Mouse (Mus musculus): ENCODE measurements at regions not wholly inside any gene's neighbourhood (a gene's known extent, or its start where the extent isn't known, plus 50 kb on each side); places are given as distances from the start of the nearest gene placed in this dataset.
A peak's percentile ranks its signal among the peaks of the same experiment; 100 is the strongest.

- DNase-seq (ENCODE audit: low spot score in 2 of 2): no peak
Observed at GRCm38 (mm10) chr14:76681581-76682377, 125.1 kb upstream of the Serp2 start.

GRCm38 (mm10) chr14:76678512-76679134 is 121.9 kb upstream of the Serp2 start:
- no peak for DNase-seq (ENCODE audit: low spot score in 2 of 2)

GRCm38 (mm10) chr14:76674949-76675348 is 118.3 kb upstream of the Serp2 start:
- DNase-seq (ENCODE audit: low spot score in 2 of 2): no peak

- no peak for DNase-seq (ENCODE audit: low spot score in 2 of 2)
Observed at GRCm38 (mm10) chr14:76673671-76674331, 117.1 kb upstream of the Serp2 start.

GRCm38 (mm10) chr14:76672899-76673298 is 116.2 kb upstream of the Serp2 start:
- no peak for DNase-seq (ENCODE audit: low spot score in 2 of 2)

- no peak for DNase-seq (ENCODE audit: low spot score in 2 of 2)
Observed at GRCm38 (mm10) chr14:76672442-76672841, 115.8 kb upstream of the Serp2 start.

DNA sequence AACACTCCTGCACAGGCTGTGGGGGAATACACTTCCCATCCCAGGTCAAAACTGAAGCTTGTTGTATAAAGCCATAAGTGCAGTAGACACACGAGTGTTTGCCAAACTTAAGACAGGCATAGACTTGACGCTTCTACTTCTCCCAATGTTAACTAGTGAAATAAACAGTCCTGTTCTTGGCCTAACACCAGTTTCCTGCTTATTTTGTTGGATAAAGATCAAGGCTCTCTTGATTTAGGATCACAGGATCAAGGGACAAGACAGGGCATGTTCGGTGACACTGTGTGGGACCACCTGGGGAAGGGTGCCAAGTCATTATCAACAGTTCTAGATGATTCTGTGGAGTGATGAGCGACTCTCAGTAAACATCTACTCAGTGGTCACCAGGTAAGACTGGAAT is 114.3 kb upstream of the Serp2 start:
- no peak for DNase-seq (ENCODE audit: low spot score in 2 of 2)

DNA sequence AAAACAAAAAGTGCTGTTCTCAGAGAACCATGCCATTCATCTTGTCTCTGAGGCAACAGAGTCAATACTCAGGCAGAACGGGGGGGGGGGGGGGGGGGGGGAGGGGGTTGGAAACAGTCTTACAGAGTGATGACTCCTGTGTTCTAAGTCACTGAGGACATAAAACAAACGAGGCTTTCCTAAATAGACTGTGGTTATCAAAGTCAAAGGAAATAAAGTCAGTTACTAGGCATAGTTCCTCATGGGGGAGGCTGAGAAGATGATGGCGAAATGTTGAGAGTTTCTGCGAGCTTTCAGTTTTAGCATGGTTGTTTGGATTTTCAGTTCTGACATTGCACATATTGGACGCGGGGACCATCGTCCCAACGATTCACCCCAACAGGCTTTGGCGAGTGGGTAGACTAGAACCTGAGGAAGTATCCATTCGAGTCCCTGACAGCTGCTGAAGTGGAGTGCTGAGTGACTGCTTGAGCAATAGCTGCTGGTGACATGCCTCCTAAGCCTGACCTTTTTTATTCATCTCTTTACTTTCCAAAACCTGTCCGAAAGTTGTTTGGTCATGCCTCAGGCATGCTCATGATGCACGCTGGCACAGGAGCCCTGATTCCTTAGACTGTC is 109.2 kb upstream of the Serp2 start:
- no peak for DNase-seq (ENCODE audit: low spot score in 2 of 2)

GRCm38 (mm10) chr14:76664586-76665508 is 108.2 kb upstream of the Serp2 start:
- DNase-seq (ENCODE audit: low spot score in 2 of 2): no peak

- no peak for DNase-seq (ENCODE audit: low spot score in 2 of 2)
Observed at GRCm38 (mm10) chr14:76663816-76664215, 107.1 kb upstream of the Serp2 start.

DNA sequence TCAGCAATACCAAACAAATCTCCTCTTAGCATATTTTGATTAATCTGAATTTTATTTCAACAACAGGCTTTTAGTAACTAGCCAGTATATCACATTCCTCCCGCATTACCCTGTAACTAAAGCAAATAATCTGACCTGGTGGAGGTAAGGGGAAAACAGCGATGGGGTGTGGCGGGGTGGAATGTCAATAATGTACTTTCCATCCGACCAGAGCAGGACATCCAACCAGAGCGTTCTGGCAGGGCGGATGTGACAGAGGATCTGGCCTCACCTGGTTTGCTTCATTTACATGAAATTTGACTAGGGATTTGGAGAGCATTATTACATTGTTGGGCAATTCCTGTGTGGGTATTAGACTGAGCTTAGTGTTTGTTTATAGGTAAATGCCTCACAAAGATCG is 106.2 kb upstream of the Serp2 start:
- no peak for DNase-seq (ENCODE audit: low spot score in 2 of 2)

- DNase-seq (ENCODE audit: low spot score in 2 of 2): no peak
Observed at GRCm38 (mm10) chr14:76660906-76661305, 104.2 kb upstream of the Serp2 start.

DNA sequence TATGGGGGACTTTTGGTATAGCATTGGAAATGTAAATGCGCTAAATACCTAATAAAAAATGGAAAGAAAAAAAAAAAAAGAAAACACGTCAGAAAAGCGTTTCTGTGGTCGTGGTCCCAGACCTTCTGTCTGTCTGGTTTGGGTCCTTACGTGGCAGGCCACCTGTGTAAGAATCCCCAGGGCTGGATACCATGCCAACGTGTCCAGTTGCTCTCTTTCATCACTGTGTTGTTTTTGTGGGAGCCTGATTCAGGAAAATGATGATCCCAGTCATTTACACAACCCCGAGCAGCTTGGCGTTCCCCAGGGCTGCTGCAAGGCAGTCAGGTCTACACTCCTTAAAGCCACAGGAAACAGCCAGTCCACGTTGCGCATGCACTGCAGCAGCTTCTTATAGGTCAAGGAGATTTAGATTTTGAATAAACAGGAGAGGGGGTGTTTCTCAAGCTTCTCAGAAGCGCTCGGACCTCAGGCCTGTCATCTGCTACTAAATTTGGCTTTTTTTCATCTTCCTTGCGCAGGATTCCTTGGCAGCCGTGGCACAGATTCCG is 102.3 kb upstream of the Serp2 start:
- DNase-seq (ENCODE audit: low spot score in 2 of 2): peak in 1 of 2 experiments; percentile 31

DNA sequence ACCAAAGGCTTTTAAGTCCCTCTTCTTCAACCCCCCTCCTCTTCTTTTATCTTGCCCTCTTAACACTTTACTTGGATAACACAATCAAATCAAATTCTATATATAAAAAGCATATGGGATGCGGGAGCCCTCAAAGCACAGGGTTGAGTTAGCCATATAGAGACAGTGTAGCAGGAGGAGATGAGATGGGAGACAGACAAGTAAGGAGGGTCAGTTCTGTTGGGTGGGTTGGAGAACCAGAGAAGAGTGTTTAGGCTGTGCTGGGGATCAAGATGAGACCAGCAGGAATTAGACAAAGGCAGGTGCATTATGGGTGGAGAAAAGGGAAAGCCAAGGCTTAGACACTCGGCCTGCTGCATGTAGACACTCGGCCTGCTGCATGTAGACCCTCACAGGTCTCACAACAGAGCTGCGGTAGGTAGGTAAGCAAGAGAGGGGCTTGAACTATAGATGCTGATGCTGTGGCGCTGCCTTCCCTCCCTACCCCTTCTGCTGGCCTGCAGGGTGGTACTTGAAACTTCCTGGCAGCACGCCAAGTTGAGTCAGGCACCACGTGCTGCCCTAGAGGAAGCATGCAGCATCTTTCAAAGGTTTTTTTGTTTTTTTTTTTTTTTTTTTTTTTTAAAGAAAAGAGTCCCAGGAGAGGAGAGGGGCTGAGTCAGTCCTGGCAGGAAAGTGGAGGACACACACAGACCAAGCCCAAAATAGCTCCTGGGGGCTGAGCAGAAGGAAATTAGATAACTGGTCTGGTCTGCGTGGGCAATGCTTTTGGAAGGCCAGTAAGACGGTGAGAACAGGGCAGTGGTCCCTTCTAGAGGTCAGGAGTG is 101.3 kb upstream of the Serp2 start:
- peak in 1 of 2 experiments; percentile 36 for DNase-seq (ENCODE audit: low spot score in 2 of 2)

DNA sequence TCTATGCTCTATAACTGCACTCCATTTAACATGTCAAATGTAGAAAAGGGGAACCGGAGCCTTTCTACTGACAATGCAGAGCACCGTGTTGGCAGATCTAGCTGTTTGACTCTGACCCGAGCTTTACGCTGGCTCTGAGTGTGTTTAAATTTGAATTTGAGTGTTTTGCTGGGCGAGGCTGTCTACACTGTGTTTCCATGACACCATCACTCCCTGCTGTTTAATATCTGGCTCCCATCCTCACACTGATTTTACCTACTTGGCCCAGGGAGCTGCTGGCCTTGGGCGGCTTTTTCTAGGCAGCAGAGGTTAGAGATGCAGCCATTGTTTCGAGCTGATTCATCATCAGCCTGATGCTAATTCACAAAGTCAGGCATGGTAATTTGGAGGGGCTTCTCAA is 100.7 kb upstream of the Serp2 start:
- no peak for DNase-seq (ENCODE audit: low spot score in 2 of 2)

DNA sequence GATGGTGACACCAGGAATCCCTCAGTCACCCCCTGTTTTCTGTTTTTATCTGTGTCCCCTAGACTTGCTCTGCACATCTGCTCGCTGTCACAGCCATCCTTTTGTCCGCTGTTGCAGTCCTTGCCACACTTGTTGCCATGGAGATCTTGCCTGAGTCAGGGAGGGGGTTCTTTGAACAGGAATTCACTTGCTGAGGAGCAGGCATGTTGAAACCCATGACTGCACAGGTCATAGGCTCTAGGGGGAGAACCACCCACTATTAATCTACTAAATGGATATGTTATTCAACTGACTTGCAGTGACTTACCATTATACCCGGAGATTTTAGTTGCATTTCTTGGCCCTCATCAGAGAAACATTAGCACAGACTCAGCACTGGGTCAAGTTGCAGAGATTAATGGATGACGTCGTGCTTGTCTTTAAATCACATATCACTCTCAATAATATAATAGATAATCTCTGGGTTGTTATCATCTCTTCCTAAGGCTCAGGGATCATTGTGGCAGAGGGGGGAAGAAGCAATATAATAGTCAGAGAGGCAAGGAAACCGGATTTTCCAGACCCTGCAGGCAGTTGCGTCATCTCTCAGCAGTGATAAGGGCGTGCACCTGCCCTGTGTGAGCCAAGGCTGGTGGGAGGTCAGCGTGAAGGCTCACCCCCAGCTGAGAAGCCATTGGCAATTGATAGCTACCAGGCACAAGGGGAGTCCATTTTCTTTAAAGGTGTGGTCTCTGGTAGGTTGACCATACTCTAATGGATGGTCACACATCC is 95.9 kb upstream of the Serp2 start:
- no peak for DNase-seq (ENCODE audit: low spot score in 2 of 2)

DNA sequence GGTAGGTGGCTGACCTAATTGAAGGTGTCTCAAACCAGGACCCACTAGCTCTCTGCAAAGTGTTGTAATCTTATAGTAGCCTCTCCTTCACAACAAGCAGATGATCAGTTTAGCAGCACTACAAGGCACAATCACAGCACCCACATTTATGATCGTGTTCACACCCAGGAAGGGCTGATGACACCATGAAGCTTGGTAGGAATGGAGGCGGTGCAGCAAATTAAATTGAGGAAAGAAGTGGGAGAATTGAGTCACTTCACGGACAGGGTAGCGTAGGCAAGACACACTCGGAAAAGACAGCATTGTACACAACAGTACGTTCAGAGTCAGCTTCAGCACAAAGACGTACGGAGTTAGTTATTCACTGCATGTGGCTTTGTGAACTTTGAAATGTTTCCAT is 94.4 kb upstream of the Serp2 start:
- DNase-seq (ENCODE audit: low spot score in 2 of 2): peak in 1 of 2 experiments; percentile 57

DNA sequence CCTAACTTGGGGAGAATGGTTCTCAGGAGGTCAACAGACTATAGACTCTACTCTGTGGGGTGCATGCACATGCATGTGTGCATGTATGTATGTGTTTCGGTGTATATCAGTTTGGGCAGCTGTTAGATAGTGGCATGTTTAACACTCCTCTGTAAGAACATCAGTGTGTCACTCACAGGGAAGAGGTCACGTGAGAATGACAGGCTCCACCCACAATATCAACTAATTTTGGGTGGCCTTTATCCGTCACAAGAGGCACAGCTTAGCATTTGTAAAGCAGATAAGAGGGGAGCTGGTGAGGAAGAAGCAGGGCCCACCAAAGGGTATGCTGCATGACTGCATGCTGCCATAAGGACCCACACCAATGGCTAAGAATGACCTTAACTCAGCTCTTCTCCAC is 93.2 kb upstream of the Serp2 start:
- no peak for DNase-seq (ENCODE audit: low spot score in 2 of 2)

DNA sequence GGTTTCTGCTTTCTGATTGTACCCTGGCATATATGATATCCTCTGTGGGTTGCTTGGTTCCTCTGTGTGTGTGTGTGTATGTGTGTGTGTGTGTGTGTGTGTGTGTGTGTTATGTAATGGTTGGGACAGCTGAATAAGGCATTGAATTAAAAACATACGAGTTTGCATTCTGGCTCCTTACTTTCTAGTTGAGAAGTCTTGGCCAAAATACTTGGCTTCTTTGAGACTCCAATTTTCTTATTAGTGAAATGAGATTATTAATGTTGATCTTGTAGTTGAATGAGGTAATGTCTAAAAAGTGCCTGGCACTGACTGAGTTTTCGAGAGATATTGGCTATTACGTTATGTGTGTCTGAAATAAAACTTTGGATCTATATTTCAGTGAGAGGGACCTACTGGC is 88.0 kb upstream of the Serp2 start:
- no peak for DNase-seq (ENCODE audit: low spot score in 2 of 2)
